Mouse (Mus musculus): ENCODE measurements at regions not wholly inside any gene's neighbourhood (a gene's known extent, or its start where the extent isn't known, plus 50 kb on each side); places are given as distances from the start of the nearest gene placed in this dataset.

GRCm38 (mm10) chr10:17395495-17396224, 327.4 kb upstream of the Cited2 start:
- H3K36me3 ChIP-seq (ENCODE audit: control insufficient read depth, insufficient read depth, low read length): no peaks in the 10 kb centered on the region
- WGBS: 68% methylated on average over 8 of the region's 8 CpGs
- no peak overlapping the region for H3K4me3 ChIP-seq (ENCODE audit: insufficient read depth, low read depth, low read length)
- no peaks in the 10 kb centered on the region for H3K4me1 ChIP-seq (ENCODE audit: control insufficient read depth, insufficient read depth, low read length)
- DNase-seq: no peak
- no peaks in the 10 kb centered on the region for H3K27me3 ChIP-seq (replicated peaks; ENCODE audit: control insufficient read depth, insufficient read depth, low read length)
- no peak overlapping the region for H3K27ac ChIP-seq (ENCODE audit: insufficient read depth, low read depth, low read length)
- TF ChIP-seq CTCF (conservative IDR thresholded peaks at IDR 0.05; ENCODE audit: insufficient read depth, insufficient read length, low read depth, low read length): no peak

- Histone ChIP-seq H3K27ac (ENCODE audit: insufficient read depth, low read depth, low read length) (no peak overlapping the region), H3K36me3 (ENCODE audit: control insufficient read depth, insufficient read depth, low read length) (no peaks in the 10 kb centered on the region), H3K4me3 (ENCODE audit: insufficient read depth, low read depth, low read length) (no peak overlapping the region), H3K4me1 (ENCODE audit: control insufficient read depth, insufficient read depth, low read length) (peaks cover 3% of the 10 kb centered on the region; the same call in 1 of the 2 replicates), H3K27me3 (replicated peaks; ENCODE audit: control insufficient read depth, insufficient read depth, low read length) (no peaks in the 10 kb centered on the region)
- no peak for DNase-seq
- TF ChIP-seq CTCF (conservative IDR thresholded peaks at IDR 0.05; ENCODE audit: insufficient read depth, insufficient read length, low read depth, low read length) (no peak), POLR2A (IDR thresholded peaks at IDR 0.05; ENCODE audit: low read depth, low read length) (no peak)
Measured at GRCm38 (mm10) chr10:17403899-17404298, 319.1 kb upstream of the Cited2 start.

- Histone ChIP-seq H3K4me1 (ENCODE audit: control insufficient read depth, insufficient read depth, low read length) (peaks cover 7% of the 10 kb centered on the region), H3K36me3 (ENCODE audit: control insufficient read depth, insufficient read depth, low read length) (no peaks in the 10 kb centered on the region), H3K4me3 (ENCODE audit: insufficient read depth, low read depth, low read length) (no peak overlapping the region), H3K27me3 (replicated peaks; ENCODE audit: control insufficient read depth, insufficient read depth, low read length) (no peaks in the 10 kb centered on the region), H3K27ac (ENCODE audit: insufficient read depth, low read depth, low read length) (no peak overlapping the region)
- TF ChIP-seq CTCF (conservative IDR thresholded peaks at IDR 0.05; ENCODE audit: insufficient read depth, insufficient read length, low read depth, low read length) (no peak), POLR2A (IDR thresholded peaks at IDR 0.05; ENCODE audit: low read depth, low read length) (no peak)
- 37% methylated on average over 2 of the region's 2 CpGs for WGBS
- DNase-seq: peak; percentile 61
Measured at GRCm38 (mm10) chr10:17407854-17408606, 315.0 kb upstream of the Cited2 start.

GRCm38 (mm10) chr10:17408781-17409180, 314.2 kb upstream of the Cited2 start:
- Histone ChIP-seq H3K36me3 (ENCODE audit: control insufficient read depth, insufficient read depth, low read length) (no peaks in the 10 kb centered on the region), H3K27ac (ENCODE audit: insufficient read depth, low read depth, low read length) (no peak overlapping the region), H3K4me1 (ENCODE audit: control insufficient read depth, insufficient read depth, low read length) (peaks cover 7% of the 10 kb centered on the region), H3K27me3 (replicated peaks; ENCODE audit: control insufficient read depth, insufficient read depth, low read length) (no peaks in the 10 kb centered on the region), H3K4me3 (ENCODE audit: insufficient read depth, low read depth, low read length) (no peak overlapping the region)
- DNase-seq: no peak
- 84% methylated on average over 1 of the region's 1 CpGs for WGBS
- no peak for TF ChIP-seq CTCF (conservative IDR thresholded peaks at IDR 0.05; ENCODE audit: insufficient read depth, insufficient read length, low read depth, low read length)
- no peak for TF ChIP-seq POLR2A (IDR thresholded peaks at IDR 0.05; ENCODE audit: low read depth, low read length)

GRCm38 (mm10) chr10:17411300-17411987, 311.6 kb upstream of the Cited2 start:
- Histone ChIP-seq H3K4me3 (ENCODE audit: insufficient read depth, low read depth, low read length) (no peak overlapping the region), H3K27me3 (replicated peaks; ENCODE audit: control insufficient read depth, insufficient read depth, low read length) (no peaks in the 10 kb centered on the region), H3K36me3 (ENCODE audit: control insufficient read depth, insufficient read depth, low read length) (no peaks in the 10 kb centered on the region), H3K4me1 (ENCODE audit: control insufficient read depth, insufficient read depth, low read length) (peaks cover 7% of the 10 kb centered on the region), H3K27ac (ENCODE audit: insufficient read depth, low read depth, low read length) (peak overlapping the region; percentile 87)
- peak; percentile 79 for DNase-seq
- WGBS: 31% methylated on average over 4 of the region's 4 CpGs
- TF ChIP-seq CTCF (conservative IDR thresholded peaks at IDR 0.05; ENCODE audit: insufficient read depth, insufficient read length, low read depth, low read length): no peak

- Histone ChIP-seq H3K27me3 (replicated peaks; ENCODE audit: control insufficient read depth, insufficient read depth, low read length) (no peaks in the 10 kb centered on the region), H3K4me1 (ENCODE audit: control insufficient read depth, insufficient read depth, low read length) (peaks cover 7% of the 10 kb centered on the region; the same call in 1 of the 2 replicates), H3K36me3 (ENCODE audit: control insufficient read depth, insufficient read depth, low read length) (no peaks in the 10 kb centered on the region), H3K27ac (ENCODE audit: insufficient read depth, low read depth, low read length) (no peak overlapping the region), H3K4me3 (ENCODE audit: insufficient read depth, low read depth, low read length) (no peak overlapping the region)
- WGBS: 77% methylated on average over 3 of the region's 3 CpGs
- no peak for DNase-seq
- TF ChIP-seq CTCF (conservative IDR thresholded peaks at IDR 0.05; ENCODE audit: insufficient read depth, insufficient read length, low read depth, low read length): no peak
- no peak for TF ChIP-seq POLR2A (IDR thresholded peaks at IDR 0.05; ENCODE audit: low read depth, low read length)
Measured at GRCm38 (mm10) chr10:17415112-17415511, 307.9 kb upstream of the Cited2 start.

- Histone ChIP-seq H3K4me1 (ENCODE audit: control insufficient read depth, insufficient read depth, low read length) (peaks cover 6% of the 10 kb centered on the region; the same call in 1 of the 2 replicates), H3K4me3 (ENCODE audit: insufficient read depth, low read depth, low read length) (no peak overlapping the region), H3K27me3 (replicated peaks; ENCODE audit: control insufficient read depth, insufficient read depth, low read length) (no peaks in the 10 kb centered on the region), H3K27ac (ENCODE audit: insufficient read depth, low read depth, low read length) (no peak overlapping the region), H3K36me3 (ENCODE audit: control insufficient read depth, insufficient read depth, low read length) (no peaks in the 10 kb centered on the region)
- 28% methylated on average over 1 of the region's 1 CpGs for WGBS
- peak; percentile 22 for DNase-seq
- no peak for TF ChIP-seq CTCF (conservative IDR thresholded peaks at IDR 0.05; ENCODE audit: insufficient read depth, insufficient read length, low read depth, low read length)
- TF ChIP-seq POLR2A (IDR thresholded peaks at IDR 0.05; ENCODE audit: low read depth, low read length): no peak
Measured at GRCm38 (mm10) chr10:17416121-17416520, 306.9 kb upstream of the Cited2 start.

All from kidney, adult 2 months (tissue).